In genomic region chr10:117174645-117175044, GRCm38 (mm10) we compare ENCODE assay signal across 12 mouse cellular contexts. TPM values are rescaled to one million over a fixed set of nuclear protein-coding genes. Genes with fewer than 3 reads are reported as not detected.
DNase-seq lines count a peak whose midpoint lies in the region; ATAC-seq and TF ChIP-seq lines count a peak whose summit lies in the region.
"Had no signal": no experiment of that assay in that cellular context is flagged by ENCODE, and none has a peak within 500 bp of the region (broad histone marks: within the 10 kb centered on the region; RNA-seq: fewer than 3 reads in every experiment).

No protein-coding gene starts in this region.

- no peak overlapping the region; the same call in 1 of the 2 replicates for H3K9ac ChIP-seq in heart, embryonic 14.5 days (ENCODE audit: low read length)
- peak overlapping the region; percentile 82 for H3K9ac ChIP-seq in ES-Bruce4 (ENCODE audit: low read depth, poor library complexity, severe bottlenecking)
- H3K9ac ChIP-seq in midbrain, embryonic 13.5 days (replicated peaks), result no peak overlapping the region
- H3K9ac ChIP-seq: forebrain, embryonic 13.5 days had no signal

- H3K4me2 ChIP-seq in heart, embryonic 14.5 days (ENCODE audit: low read length), result peak overlapping the region; percentile 36
- 0 out of 2 replicates have a peak overlapping the region, but pooled peaks have one; percentile 2 for H3K4me2 ChIP-seq in midbrain, embryonic 13.5 days (replicated peaks)
- H3K4me2 ChIP-seq: forebrain, embryonic 13.5 days had no signal

- no peaks in the 10 kb centered on the region for H3K36me3 ChIP-seq in heart, embryonic 14.5 days (ENCODE audit: control insufficient read depth, insufficient read depth, low read length)
- no peaks in the 10 kb centered on the region for H3K36me3 ChIP-seq in ES-Bruce4 (ENCODE audit: control insufficient read depth, insufficient read depth, low read length, poor library complexity, severe bottlenecking)
- no peaks in the 10 kb centered on the region for H3K36me3 ChIP-seq in midbrain, embryonic 13.5 days
- H3K36me3 ChIP-seq: G1E had no signal

- 0 out of 4 replicates have a peak overlapping the region, but pooled peaks of 1 of the 2 experiments have one; percentile 4 for H3K4me3 ChIP-seq in heart, embryonic 14.5 days (ENCODE audit: control insufficient read depth in 1 of 2, insufficient read depth in 1 of 2, low read depth in 1 of 2, low read length in 2 of 2)
- peak overlapping the region; percentile 61 for H3K4me3 ChIP-seq in ES-Bruce4 (ENCODE audit: low read depth, low read length)
- H3K4me3 ChIP-seq in embryonic fibroblast, embryonic 13.5 days (ENCODE audit: insufficient read depth, low read length), result no peak overlapping the region
- H3K4me3 ChIP-seq in midbrain, embryonic 13.5 days (replicated peaks), result no peak overlapping the region
- H3K4me3 ChIP-seq: forebrain, embryonic 13.5 days had no signal

- H3K4me1 ChIP-seq in heart, embryonic 14.5 days (ENCODE audit: control insufficient read depth in 2 of 2, insufficient read depth in 2 of 2, low read length in 2 of 2), result peaks cover 4 to 6% of the 10 kb centered on the region in 2 experiments; a peak in 3 of 4 replicates
- H3K4me1 ChIP-seq in ES-Bruce4 (ENCODE audit: control insufficient read depth, insufficient read depth, low read length), result peaks cover 1% of the 10 kb centered on the region
- H3K4me1 ChIP-seq in embryonic fibroblast, embryonic 13.5 days (ENCODE audit: control insufficient read depth, insufficient read depth, low read length), result peaks cover 9% of the 10 kb centered on the region
- H3K4me1 ChIP-seq in midbrain, embryonic 13.5 days (replicated peaks), result no peaks in the 10 kb centered on the region

- H3K27ac ChIP-seq in heart, embryonic 14.5 days (replicated peaks in 1 of 2; ENCODE audit: control insufficient read depth in 1 of 2, insufficient read depth in 1 of 2, low read depth in 2 of 2, low read length in 2 of 2), result no peak overlapping the region
- H3K27ac ChIP-seq in ES-Bruce4 (ENCODE audit: insufficient read depth, low read length), result peak overlapping the region; percentile 45
- H3K27ac ChIP-seq in embryonic fibroblast, embryonic 13.5 days (ENCODE audit: insufficient read depth, low read length), result peak overlapping the region; percentile 70
- no peak overlapping the region for H3K27ac ChIP-seq in midbrain, embryonic 13.5 days
- H3K27ac ChIP-seq: forebrain, embryonic 13.5 days had no signal

- no peak for TF ChIP-seq CTCF in ES-Bruce4 (IDR thresholded peaks at IDR 0.05; ENCODE audit: low read depth, low read length)
- TF ChIP-seq CTCF in embryonic fibroblast, embryonic 13.5 days (IDR thresholded peaks at IDR 0.05; ENCODE audit: borderline replicate concordance, insufficient read depth, low read length), result no peak

- H3K27me3 ChIP-seq in heart, embryonic 14.5 days (ENCODE audit: control insufficient read depth, insufficient read depth, low read length), result no peaks in the 10 kb centered on the region
- H3K27me3 ChIP-seq in ES-Bruce4 (ENCODE audit: control insufficient read depth, insufficient read depth, low read length, poor library complexity, severe bottlenecking), result 0 out of 2 replicates have a peak, but pooled peaks cover 1% of the 10 kb centered on the region
- no peaks in the 10 kb centered on the region for H3K27me3 ChIP-seq in midbrain, embryonic 13.5 days
- H3K27me3 ChIP-seq: forebrain, embryonic 13.5 days had no signal

- no peak for ATAC-seq in heart, embryonic 14.5 days (ENCODE audit: insufficient number of reproducible peaks, insufficient read depth, low FRiP score, low read depth)
- ATAC-seq in midbrain, embryonic 13.5 days, result no peak
- ATAC-seq in cerebellum, adult (ENCODE audit: insufficient number of reproducible peaks, low FRiP score, low TSS enrichment), result no peak
- ATAC-seq: forebrain, embryonic 13.5 days had no signal

- no peaks in the 10 kb centered on the region for H3K9me3 ChIP-seq in heart, embryonic 14.5 days (ENCODE audit: control insufficient read depth, low read length)
- no peaks in the 10 kb centered on the region for H3K9me3 ChIP-seq in ES-Bruce4 (replicated peaks; ENCODE audit: control insufficient read depth, insufficient read depth, low read length, poor library complexity, severe bottlenecking)
- no peaks in the 10 kb centered on the region for H3K9me3 ChIP-seq in midbrain, embryonic 13.5 days
- H3K9me3 ChIP-seq: forebrain, embryonic 13.5 days; G1E had no signal

- intact Hi-C loops in heart, postnatal 36 days (cut with DNase I), result no loop called here

- TF ChIP-seq POLR2A in ES-Bruce4 (IDR thresholded peaks at IDR 0.05; ENCODE audit: insufficient read depth, low read length), result no peak
- peak; percentile 37; the same call in 1 of the 2 replicates for TF ChIP-seq POLR2A in embryonic fibroblast, embryonic 13.5 days (IDR thresholded peaks at IDR 0.05; ENCODE audit: low read depth, low read length)

- no peak for TF ChIP-seq EP300 in ES-Bruce4 (IDR thresholded peaks at IDR 0.05; ENCODE audit: insufficient read depth, low read depth, low read length)

- DNase-seq in heart, postnatal 36 days, result no peak
- DNase-seq in urinary bladder, postnatal 14 days (ENCODE audit: low spot score), result no peak
- DNase-seq in right cerebral cortex, postnatal 10 days (ENCODE audit: low spot score in 2 of 2), result no peak
- DNase-seq: adrenal gland, postnatal 10 days; cerebellum, adult 9-11 months had no signal

- 45% methylated on average over 12 of the region's 12 CpGs for WGBS in heart, embryonic 14.5 days
- WGBS in midbrain, embryonic 13.5 days, result 60% methylated on average over 12 of the region's 12 CpGs

RNA-seq across cellular contexts. Expression of gene Frs2, which starts 26.3 kb away (rescaled TPM):
- 25.4 and 26.1 TPM in 2 replicates for polyA plus RNA-seq in heart, embryonic 14.5 days (2014; fragmentation: Nextera tagmentation; extraction: Ambion mirVana)
- total RNA-seq in heart, postnatal 36 days (2021), result 10 to 100 TPM; 16.2 to 17.7 TPM
- 43.3 and 49.0 TPM in 2 replicates for polyA plus RNA-seq in ES-Bruce4 (2011; ENCODE audit: insufficient read depth, insufficient read length, low read depth, missing spikeins)
- 54.8 and 61.5 TPM in 2 replicates for polyA plus RNA-seq in embryonic fibroblast, embryonic 13.5 days (2011; ENCODE audit: insufficient read length, low read depth, missing spikeins)
- 19.0 and 22.2 TPM in 2 replicates for polyA plus RNA-seq in midbrain, embryonic 13.5 days (2015; fragmentation: Nextera tagmentation; extraction: Ambion mirVana)

RNA-seq across cellular contexts. Expression of gene Yeats4, which starts 49.7 kb away (rescaled TPM):
- 48.0 and 52.1 TPM in 2 replicates for polyA plus RNA-seq in heart, embryonic 14.5 days (2014; fragmentation: Nextera tagmentation; extraction: Ambion mirVana)
- 10 to 100 TPM; 28.3 to 28.8 TPM for total RNA-seq in heart, postnatal 36 days (2021)
- polyA plus RNA-seq in ES-Bruce4 (2011; ENCODE audit: insufficient read depth, insufficient read length, low read depth, missing spikeins), result 60.6 and 65.1 TPM in 2 replicates
- 37.9 and 44.6 TPM in 2 replicates for polyA plus RNA-seq in embryonic fibroblast, embryonic 13.5 days (2011; ENCODE audit: insufficient read length, low read depth, missing spikeins)
- polyA plus RNA-seq in midbrain, embryonic 13.5 days (2015; fragmentation: Nextera tagmentation; extraction: Ambion mirVana), result 141 and 160 TPM in 2 replicates

Comparison
In these comparisons a context has a peak if more than half of its experiments do, and no peak if none do; other contexts are left out.
1. H3K27ac ChIP-seq: peak in ES-Bruce4 (single experiment) and embryonic fibroblast, embryonic 13.5 days (single experiment); none in heart, embryonic 14.5 days (0 of 2) and midbrain, embryonic 13.5 days (single experiment).